Mouse (Mus musculus) brain, embryonic 14.5 days (tissue): ENCODE data around the gene Schip1.

Source experiments
- CTCF ChIP-seq: fragments of 200-500 bp; IDR thresholded peaks from 2 replicates; pipeline ENCODE4 v1.5.1; 2012; ENCODE audit warnings: inconsistent platforms, mild to moderate bottlenecking, moderate library complexity, borderline replicate concordance; ENCODE audit not compliant: insufficient read depth, insufficient read length; ENCODE audit errors: extremely low read depth
- POLR2A ChIP-seq: fragments of 200-500 bp; IDR thresholded peaks from 2 replicates; pipeline ENCODE4 v1.6.1; 2012; ENCODE audit warnings: mild to moderate bottlenecking, inconsistent platforms, borderline replicate concordance; ENCODE audit not compliant: poor library complexity, insufficient read depth, insufficient read length, severe bottlenecking; ENCODE audit errors: extremely low read depth

GRCm38 (mm10) chr3:68434435-68434834, 369.8 kb downstream of the Schip1 start:
- no peak for TF ChIP-seq CTCF
- no peak for TF ChIP-seq POLR2A
